Mouse (Mus musculus): ENCODE results near the gene Rhox4g. TPM values are rescaled to one million over a fixed set of nuclear protein-coding genes. Genes with fewer than 3 reads are reported as not detected.

Gene Rhox4g
- not detected for total RNA-seq (2023)

GRCm38 (mm10) chrX:37651227-37651626 is at the start of gene Rhox4g:
Rhox4g (minus strand) TSS chrX:37651327.

DNA sequence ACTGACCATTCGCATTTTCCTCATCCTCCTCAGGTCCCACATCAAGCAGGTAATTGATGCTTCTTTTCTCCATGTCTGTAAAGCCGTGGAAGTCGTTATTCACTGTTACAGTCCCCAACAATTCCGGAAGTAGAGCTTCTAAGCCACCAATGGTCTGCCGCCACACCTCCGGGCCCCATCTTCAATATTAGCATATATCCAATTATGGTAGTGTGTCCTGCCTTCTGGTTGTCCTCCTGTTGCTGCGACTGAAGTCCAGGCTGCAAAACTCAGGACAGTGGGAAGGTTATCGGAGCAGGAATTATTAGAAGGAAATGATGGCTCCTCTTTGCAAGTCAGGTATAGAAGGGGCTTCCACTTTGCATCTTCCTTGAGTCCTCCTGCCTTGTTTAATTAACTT is 22.1 kb upstream of the Rhox4g start, which contains the start of gene Rhox2h:
Gene Rhox2h, minus strand, starts transcription at position 101 of the 400 bp plus-strand sequence.

GRCm38 (mm10) chrX:37668664-37669063 is 17.5 kb upstream of the Rhox4g start, which contains the start of gene Rhox3h:
Rhox3h (minus strand) TSS chrX:37668764.

GRCm38 (mm10) chrX:37643370-37643769 is 7.8 kb downstream of the Rhox4g start, which contains the start of gene Rhox2g:
Rhox2g (minus strand) TSS chrX:37643470.

DNA sequence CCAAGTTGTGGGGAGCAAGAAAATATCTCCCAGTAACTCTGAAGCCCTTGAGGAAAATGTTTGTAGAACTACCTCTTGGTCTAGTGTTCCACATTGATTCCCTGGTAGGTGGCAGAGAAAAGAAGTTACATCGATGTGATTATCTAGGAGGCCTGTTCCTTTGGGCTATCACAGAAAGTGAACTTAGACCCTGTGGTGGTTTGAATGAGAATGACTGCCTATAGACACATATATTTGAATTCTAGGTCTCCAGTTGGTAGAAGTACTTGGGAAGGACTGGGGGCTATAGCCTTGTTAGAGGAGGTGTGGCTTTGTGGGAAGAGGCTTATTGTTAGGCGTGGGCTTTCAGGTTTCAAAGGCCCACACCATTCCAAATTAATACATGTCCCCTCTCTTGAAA is 22.6 kb downstream of the Rhox4g start, which contains the start of gene Rhox3g:
Gene Rhox3g, minus strand, starts transcription at position 101 of the 400 bp plus-strand sequence.

DNA sequence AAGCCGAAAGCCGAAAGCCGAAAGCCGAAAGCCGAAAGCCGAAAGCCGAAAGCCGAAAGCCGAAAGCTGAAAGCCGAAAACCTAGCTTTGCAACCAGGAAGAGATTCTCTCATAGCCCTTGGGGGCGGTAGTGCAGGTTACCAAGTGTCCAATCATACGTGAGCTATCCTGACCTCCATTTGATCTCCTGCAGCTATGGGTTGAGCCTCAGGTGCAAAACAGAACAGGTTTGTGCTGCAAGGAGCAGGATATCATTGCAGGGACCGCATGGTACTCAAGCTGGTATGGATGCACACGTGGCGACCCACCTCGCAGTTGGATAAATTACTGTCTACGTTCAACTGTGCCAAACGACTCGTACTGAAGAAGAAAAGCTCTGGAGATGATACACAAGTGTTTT is 43.5 kb downstream of the Rhox4g start, which contains the start of gene Rhox4f:
Gene Rhox4f, minus strand, starts transcription at position 101 of the 400 bp plus-strand sequence.

Other genes starting within 250 kb of the Rhox4g start
- gene Rhox2b, start 239.3 kb downstream of the Rhox4g start, total RNA-seq (2023): not detected
- not detected for gene Rhox4b, start 218.8 kb downstream of the Rhox4g start, total RNA-seq (2023)
- not detected for gene Rhox2c, start 197.6 kb downstream of the Rhox4g start, total RNA-seq (2023)
- gene Rhox3c, start 192.7 kb downstream of the Rhox4g start, total RNA-seq (2023): not detected
- not detected for gene Rhox4c, start 171.0 kb downstream of the Rhox4g start, total RNA-seq (2023)
- not detected for gene Rhox2d, start 157.9 kb downstream of the Rhox4g start, total RNA-seq (2023)
- not detected for gene Rhox4d, start 137.0 kb downstream of the Rhox4g start, total RNA-seq (2023)
- not detected for gene Rhox2e, start 120.9 kb downstream of the Rhox4g start, total RNA-seq (2023)
- not detected for gene Rhox3e, start 109.3 kb downstream of the Rhox4g start, total RNA-seq (2023)
- not detected for gene Rhox4e, start 93.9 kb downstream of the Rhox4g start, total RNA-seq (2023)
- gene Rhox2f, start 79.9 kb downstream of the Rhox4g start, total RNA-seq (2023): not detected
- not detected for gene Rhox3f, start 70.3 kb downstream of the Rhox4g start, total RNA-seq (2023)
- not detected for gene Rhox4f, start 43.6 kb downstream of the Rhox4g start, total RNA-seq (2023)
- not detected for gene Rhox3g, start 22.7 kb downstream of the Rhox4g start, total RNA-seq (2023)
- not detected for gene Rhox2g, start 7.9 kb downstream of the Rhox4g start, total RNA-seq (2023)
- gene Rhox3h, start 17.4 kb upstream of the Rhox4g start, total RNA-seq (2023): not detected
- not detected for gene Rhox2h, start 21.9 kb upstream of the Rhox4g start, total RNA-seq (2023)
- gene Rhox5, start 153.5 kb upstream of the Rhox4g start, total RNA-seq (2023): not detected
- not detected for gene Rhox6, start 175.6 kb upstream of the Rhox4g start, total RNA-seq (2023)
- not detected for gene Rhox7a, start 180.4 kb upstream of the Rhox4g start, total RNA-seq (2023)
- not detected for gene Rhox8, start 227.6 kb upstream of the Rhox4g start, total RNA-seq (2023)
- not detected for gene Rhox7b, start 245.9 kb upstream of the Rhox4g start, total RNA-seq (2023)